Mouse (Mus musculus) thymus, postnatal 0 days (tissue): Measurements from ENCODE around the gene Zer1. TPM values are rescaled to one million over a fixed set of nuclear protein-coding genes. Genes with fewer than 3 reads are reported as not detected.
"Not testable (repeated sequence)": the region's sequence is repeated elsewhere in the genome, so short reads cannot be mapped to it uniquely, and the experiment has no call there.

ENCODE experiments used
- DNase-seq: peaks from one replicate; pipeline ENCODE4 v3.0.0-alpha.2; 2015; ENCODE audit warnings: low spot score
- polyA plus RNA-seq: library from polyadenylated mRNA; unstranded; fragments of >200 nt; fragmentation: Nextera tagmentation; extraction: Ambion mirVana; gene quantifications from 2 replicates; pipeline ENCODE4 v1.2.1, GENCODE M21; 2015

Gene Zer1
- 5.6 and 9.6 TPM in 2 replicates for polyA plus RNA-seq

- DNase-seq = peak; percentile 92
Observed at GRCm38 (mm10) chr2:30124472-30125274, at the start of gene Zer1. Zer1 (minus strand) TSS chr2:30124585.

- no peak for DNase-seq
Observed at GRCm38 (mm10) chr2:30173541-30174240, 49.3 kb upstream of the Zer1 start.

- DNase-seq = no peak
Observed at GRCm38 (mm10) chr2:30171997-30172382, 47.6 kb upstream of the Zer1 start.

- DNase-seq = peak; percentile 83
Observed at GRCm38 (mm10) chr2:30171371-30171996, 47.1 kb upstream of the Zer1 start, which contains the start of gene Endog. Endog (plus strand) TSS chr2:30171493.

- DNase-seq = no peak
Observed at GRCm38 (mm10) chr2:30166677-30167076, 42.3 kb upstream of the Zer1 start.

GRCm38 (mm10) chr2:30164340-30164932 lies 40.1 kb upstream of the Zer1 start:
- DNase-seq = no peak

GRCm38 (mm10) chr2:30161809-30162208 lies 37.4 kb upstream of the Zer1 start:
- peak; percentile 71 for DNase-seq

GRCm38 (mm10) chr2:30159871-30160270 lies 35.5 kb upstream of the Zer1 start:
- DNase-seq = not testable (repeated sequence)

- DNase-seq = no peak
Observed at GRCm38 (mm10) chr2:30152616-30153015, 28.2 kb upstream of the Zer1 start.

- no peak for DNase-seq
Observed at GRCm38 (mm10) chr2:30151840-30152239, 27.5 kb upstream of the Zer1 start.

GRCm38 (mm10) chr2:30147466-30147865 lies 23.1 kb upstream of the Zer1 start:
- DNase-seq = no peak

GRCm38 (mm10) chr2:30144436-30144835 lies 20.1 kb upstream of the Zer1 start:
- DNase-seq = no peak

GRCm38 (mm10) chr2:30140021-30140420 lies 15.6 kb upstream of the Zer1 start:
- DNase-seq = not testable (repeated sequence)

GRCm38 (mm10) chr2:30136458-30136857 lies 12.1 kb upstream of the Zer1 start:
- no peak for DNase-seq

GRCm38 (mm10) chr2:30134928-30135620 lies 10.7 kb upstream of the Zer1 start:
- DNase-seq = no peak

GRCm38 (mm10) chr2:30134378-30134711 lies 10.0 kb upstream of the Zer1 start:
- no peak for DNase-seq

GRCm38 (mm10) chr2:30133613-30134377 lies 9.4 kb upstream of the Zer1 start, which contains the start of gene Tbc1d13:
Tbc1d13 (plus strand) TSS chr2:30133746.
- peak; percentile 97 for DNase-seq

- DNase-seq = no peak
Observed at GRCm38 (mm10) chr2:30132801-30133612, 8.6 kb upstream of the Zer1 start.

GRCm38 (mm10) chr2:30131240-30131639 lies 6.9 kb upstream of the Zer1 start:
- DNase-seq = not testable (repeated sequence)
